Mouse (Mus musculus) midbrain, embryonic 11.5 days (tissue): ENCODE data around the gene Per3. TPM values are rescaled to one million over a fixed set of nuclear protein-coding genes. Genes with fewer than 3 reads are reported as not detected.

Experiments used
- ATAC-seq: fragments of 200-750 bp; cut with Nextera tagmentation; 2 replicates; pipeline ENCODE4 v1.8.0; 2017; ENCODE audit warnings: moderate TSS enrichment, moderate library complexity; ENCODE audit not compliant: low FRiP score
- DNase-seq: peaks from one replicate; pipeline ENCODE4 v3.0.0; 2015; ENCODE audit warnings: low spot score; ENCODE audit errors: missing footprints
- H3K27ac ChIP-seq: fragments of 300-500 bp; sonication (generic); 2 replicates; pipeline ENCODE4 v1.5.1; 2014; ENCODE audit warnings: low read depth, low read length
- H3K27me3 ChIP-seq: fragments of 300-500 bp; sonication (generic); 2 replicates; pipeline ENCODE4 v1.6.1; 2014; ENCODE audit warnings: mild to moderate bottlenecking, low read length, moderate library complexity, mixed read lengths; ENCODE audit not compliant: control insufficient read depth, insufficient read depth
- H3K36me3 ChIP-seq: fragments of 300-500 bp; sonication (generic); 2 replicates; pipeline ENCODE4 v1.6.1; 2014; ENCODE audit warnings: mild to moderate bottlenecking, low read length, moderate library complexity, mixed read lengths; ENCODE audit not compliant: control insufficient read depth, insufficient read depth
- H3K4me1 ChIP-seq: fragments of 300-500 bp; sonication (generic); 2 replicates; pipeline ENCODE4 v1.6.1; 2014; ENCODE audit warnings: low read length; ENCODE audit not compliant: control insufficient read depth, insufficient read depth
- H3K4me2 ChIP-seq: fragments of 300-500 bp; sonication (generic); 2 replicates; pipeline ENCODE4 v1.6.1; 2014; ENCODE audit warnings: mild to moderate bottlenecking, moderate library complexity
- H3K4me3 ChIP-seq: fragments of 300-500 bp; sonication (generic); 2 replicates; pipeline ENCODE4 v1.5.1; 2014; ENCODE audit warnings: low read depth, low read length
- H3K9ac ChIP-seq: fragments of 300-500 bp; sonication (generic); 2 replicates; pipeline ENCODE4 v1.6.1; 2014; ENCODE audit warnings: low read length
- H3K9me3 ChIP-seq: fragments of 300-500 bp; sonication (generic); 2 replicates; pipeline ENCODE4 v1.6.1; 2016; ENCODE audit warnings: low read length; ENCODE audit not compliant: control insufficient read depth
- WGBS: fragments of 180-500 bp; shearing (Covaris S2); extraction: QIAGEN DNeasy Blood & Tissue Kit; methylation state at CpG from one replicate; pipeline ENCODE4 v1.1.7; 2014; 5-methylcytosine and 5-hydroxymethylcytosine counted together
- polyA plus RNA-seq: library from polyadenylated mRNA; unstranded; fragments of >200 nt; fragmentation: Nextera tagmentation; extraction: Ambion mirVana; gene quantifications from 2 replicates; pipeline ENCODE4 v1.2.1, GENCODE M21; 2014

Per3 gene
- polyA plus RNA-seq, 1 experiment from 2014 or later = 3.9 TPM

DNA sequence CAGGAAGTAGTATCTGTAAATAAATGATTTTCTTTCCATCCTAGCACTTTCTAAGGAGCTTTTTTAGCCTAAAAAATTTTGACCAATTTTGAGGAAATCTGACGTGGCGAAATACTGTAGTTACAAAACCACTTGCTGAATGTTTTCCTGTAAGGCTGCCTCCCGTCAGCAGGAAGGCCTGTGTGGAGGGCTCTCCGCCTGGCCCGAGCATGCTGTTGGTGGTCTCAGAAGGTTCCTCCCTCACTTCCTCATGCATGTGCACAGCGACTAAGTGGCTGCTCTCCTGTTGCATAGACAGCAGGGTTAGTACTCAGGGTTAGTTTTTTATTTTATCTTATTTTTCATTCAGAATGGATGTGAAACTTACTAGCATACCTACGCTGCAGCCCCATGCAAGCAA lies 26.5 kb upstream of the Per3 start:
- Histone ChIP-seq H3K36me3 (peaks cover 14% of the 10 kb centered on the region), H3K27me3 (no peaks in the 10 kb centered on the region), H3K4me1 (no peaks in the 10 kb centered on the region), H3K9me3 (no peaks in the 10 kb centered on the region), H3K27ac (no peak overlapping the region), H3K9ac (no peak overlapping the region), H3K4me2 (no peak overlapping the region), H3K4me3 (no peak overlapping the region)
- DNase-seq = no peak
- no peak for ATAC-seq
- WGBS = 93% methylated on average over 7 of the region's 7 CpGs

DNA sequence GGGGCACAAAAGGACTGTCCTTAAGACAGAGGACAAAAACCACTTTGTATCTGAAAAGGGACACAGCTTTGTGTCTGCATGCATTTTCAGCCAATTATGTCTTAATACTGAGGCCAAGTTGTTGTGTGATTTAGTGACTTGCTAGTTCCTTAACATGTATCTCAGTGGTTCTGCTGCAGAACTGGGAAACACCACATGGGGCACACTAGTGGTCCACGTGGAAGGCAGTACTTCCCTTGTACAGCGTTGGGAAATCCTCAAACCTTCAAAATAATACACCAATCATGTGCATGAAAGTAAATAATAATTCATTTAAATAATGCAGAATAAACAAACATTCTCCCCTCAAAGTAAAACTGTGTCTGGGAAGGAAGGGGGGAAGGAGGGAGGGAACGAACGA lies 24.3 kb upstream of the Per3 start:
- H3K36me3 ChIP-seq = peaks cover 14% of the 10 kb centered on the region
- H3K4me1 ChIP-seq = no peaks in the 10 kb centered on the region
- H3K27ac ChIP-seq = no peak overlapping the region
- no peak overlapping the region for H3K9ac ChIP-seq
- no peak overlapping the region for H3K4me2 ChIP-seq
- no peak overlapping the region for H3K4me3 ChIP-seq
- DNase-seq (no peak), ATAC-seq (no peak)
- H3K9me3 ChIP-seq = no peaks in the 10 kb centered on the region
- H3K27me3 ChIP-seq = no peaks in the 10 kb centered on the region
- 76% methylated on average over 4 of the region's 4 CpGs for WGBS

DNA sequence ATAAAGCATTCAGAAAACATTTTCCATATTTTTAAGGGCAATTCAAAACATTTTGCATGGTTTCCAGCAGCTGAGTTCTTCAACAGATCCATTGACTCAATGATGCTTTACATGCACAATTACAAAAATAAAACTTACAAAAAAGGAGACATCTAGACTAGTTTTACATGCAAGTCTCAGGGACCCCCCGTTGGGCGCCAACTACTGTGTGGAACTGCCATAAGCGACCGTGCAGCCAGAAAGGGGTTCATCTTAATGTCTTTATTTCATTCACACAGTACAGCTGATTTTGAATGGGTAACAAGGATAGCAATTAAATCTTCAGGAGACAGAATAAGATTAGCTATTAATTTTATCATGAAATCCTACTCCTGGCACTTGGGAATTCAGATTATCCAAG lies 15.1 kb upstream of the Per3 start:
- Histone ChIP-seq H3K4me3 (no peak overlapping the region), H3K27ac (no peak overlapping the region), H3K9me3 (no peaks in the 10 kb centered on the region), H3K9ac (no peak overlapping the region), H3K36me3 (peaks cover 2% of the 10 kb centered on the region; the same call in 1 of the 2 replicates), H3K4me2 (no peak overlapping the region), H3K4me1 (peaks cover 12% of the 10 kb centered on the region), H3K27me3 (no peaks in the 10 kb centered on the region)
- 94% methylated on average over 4 of the region's 4 CpGs for WGBS
- DNase-seq = no peak
- ATAC-seq = no peak

DNA sequence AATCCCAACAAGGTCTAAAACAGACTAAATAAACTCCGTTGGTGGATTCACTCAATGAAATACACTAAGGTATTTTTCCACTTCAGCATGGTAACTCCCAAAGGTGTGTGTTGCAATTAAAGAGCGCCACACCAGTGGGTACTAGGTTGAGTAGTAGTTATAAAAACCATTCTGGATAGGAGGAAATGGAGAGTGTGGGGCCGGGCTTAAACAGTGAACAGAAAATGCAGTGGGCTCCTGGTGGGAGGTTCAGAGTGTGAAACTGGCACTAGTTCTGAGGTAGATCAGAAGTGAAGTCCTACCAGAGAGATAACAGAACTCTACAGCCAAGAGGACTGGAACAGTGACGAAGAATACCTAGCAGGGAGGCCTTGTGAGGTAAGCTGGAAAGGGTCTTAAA lies 14.2 kb upstream of the Per3 start:
- DNase-seq = peak; percentile 83
- Histone ChIP-seq H3K9ac (peak overlapping the region; percentile 48), H3K4me3 (no peak overlapping the region), H3K27me3 (no peaks in the 10 kb centered on the region), H3K27ac (peak overlapping the region; percentile 15), H3K9me3 (no peaks in the 10 kb centered on the region), H3K4me1 (peaks cover 12% of the 10 kb centered on the region), H3K36me3 (peaks cover 2% of the 10 kb centered on the region), H3K4me2 (peak overlapping the region; percentile 43; the same call in 1 of the 2 replicates)
- WGBS = 80% methylated on average over 4 of the region's 4 CpGs
- ATAC-seq = no peak

DNA sequence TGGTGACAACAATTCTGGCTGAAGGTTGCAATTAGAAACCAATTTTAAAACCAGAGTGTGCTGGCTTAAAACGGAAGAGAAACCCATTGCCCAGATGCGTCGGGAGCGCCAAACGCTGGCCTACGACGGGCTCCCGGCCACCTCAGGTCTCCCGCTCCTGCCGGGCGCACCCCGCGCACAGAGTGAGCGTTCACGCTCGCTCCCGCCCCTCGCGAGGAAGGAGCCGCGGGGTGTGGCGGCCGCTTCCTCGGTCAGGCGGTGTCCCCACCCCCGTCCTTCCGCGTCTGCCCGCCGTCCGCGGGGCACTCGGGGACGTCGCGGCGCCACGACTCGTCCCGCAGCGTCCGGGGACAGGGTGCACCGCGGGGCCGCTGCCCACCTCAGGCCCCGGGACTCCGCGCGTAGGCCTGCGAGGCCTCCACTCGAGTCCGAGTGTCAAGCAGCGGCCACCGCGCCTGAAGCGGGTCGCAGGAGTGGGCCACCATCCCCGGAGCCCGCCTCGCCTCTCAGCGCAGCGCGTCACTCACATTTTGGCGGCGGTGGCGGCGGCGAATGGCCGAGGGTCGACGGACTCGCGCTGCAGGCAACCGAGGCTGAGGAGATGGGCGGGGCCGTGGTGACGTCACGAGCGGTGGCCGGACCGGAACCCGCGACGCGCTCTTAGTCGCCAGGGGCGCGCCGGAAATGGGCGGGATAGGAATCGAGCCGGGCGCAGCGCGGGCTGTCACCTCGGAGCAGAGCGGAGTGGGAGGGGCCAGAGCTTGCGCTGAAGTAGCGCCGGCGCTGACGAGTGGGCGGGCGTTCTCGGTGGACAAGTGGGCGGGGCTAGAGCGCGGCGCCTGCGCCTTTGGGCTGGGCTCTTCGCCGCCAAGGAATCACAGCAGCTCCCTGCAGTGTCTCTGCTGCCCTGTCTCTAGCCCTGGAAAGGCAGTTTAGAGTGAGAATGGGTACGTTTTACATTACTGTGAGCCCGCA lies 13.2 kb upstream of the Per3 start, which contains the start of gene Vamp3:
Gene Vamp3, minus strand, starts transcription at position 617 of the 975 bp plus-strand sequence.
- Histone ChIP-seq H3K4me3 (peak within 1 kb of the TSS; percentile 91), H3K4me2 (peak within 1 kb of the TSS; percentile 75), H3K36me3 (peaks cover 2% of the 10 kb centered on the region), H3K9ac (peak within 1 kb of the TSS; percentile 88), H3K4me1 (peaks cover 12% of the 10 kb centered on the region), H3K27ac (peak within 1 kb of the TSS; percentile 65), H3K27me3 (no peaks in the 10 kb centered on the region), H3K9me3 (no peaks in the 10 kb centered on the region)
- WGBS = under 1% methylated on average over 106 of the region's 114 CpGs
- DNase-seq (peak; percentile 100), ATAC-seq (peak; percentile 99)

DNA sequence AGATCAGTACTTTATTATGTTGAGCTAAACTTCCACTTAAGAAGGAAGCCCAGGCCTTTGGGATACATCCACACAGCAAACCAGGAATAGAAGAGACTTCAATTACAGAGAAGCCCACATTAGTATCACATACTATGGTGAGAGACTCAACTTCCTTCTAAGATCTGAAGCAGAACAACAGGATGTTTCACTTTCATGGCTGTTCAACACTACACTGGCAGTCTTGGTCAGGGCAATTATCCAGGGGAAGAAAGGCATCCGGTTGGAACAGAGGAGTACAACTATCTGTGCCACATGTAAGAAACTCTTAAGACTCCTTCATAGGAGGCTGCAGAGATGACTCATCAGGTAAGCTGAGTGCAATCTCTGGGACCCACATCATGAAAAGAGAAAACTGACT lies 6.7 kb upstream of the Per3 start:
- ATAC-seq = no peak
- 96% methylated on average over 1 of the region's 1 CpGs for WGBS
- no peaks in the 10 kb centered on the region for H3K27me3 ChIP-seq
- H3K4me3 ChIP-seq = no peak overlapping the region
- no peaks in the 10 kb centered on the region for H3K9me3 ChIP-seq
- peaks cover 5% of the 10 kb centered on the region for H3K36me3 ChIP-seq
- no peaks in the 10 kb centered on the region for H3K4me1 ChIP-seq
- no peak overlapping the region for H3K9ac ChIP-seq
- DNase-seq = no peak
- no peak overlapping the region for H3K4me2 ChIP-seq
- H3K27ac ChIP-seq = no peak overlapping the region

DNA sequence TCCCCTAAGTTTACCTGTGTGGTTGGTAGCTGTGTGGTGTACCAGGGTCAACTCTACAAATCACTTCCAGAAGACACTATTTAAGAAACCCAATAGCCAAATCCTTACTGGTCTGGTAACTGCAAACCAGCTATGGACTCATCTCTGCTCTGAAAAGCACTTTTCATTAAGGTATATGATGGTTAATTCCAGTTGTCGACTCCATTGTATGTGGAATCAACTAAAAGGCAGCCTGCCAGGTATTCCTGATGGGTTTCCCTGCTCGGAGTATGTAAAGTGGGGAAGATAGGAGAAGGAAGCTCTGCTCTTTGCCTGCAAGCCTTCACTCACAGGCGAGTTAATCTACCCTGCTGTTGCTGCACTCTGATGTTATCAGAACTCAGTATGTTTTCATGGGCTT lies 2.1 kb upstream of the Per3 start:
- Histone ChIP-seq H3K9me3 (no peaks in the 10 kb centered on the region), H3K27ac (no peak overlapping the region), H3K27me3 (no peaks in the 10 kb centered on the region), H3K9ac (no peak overlapping the region), H3K4me2 (no peak overlapping the region), H3K4me3 (no peak overlapping the region), H3K36me3 (peaks cover 5% of the 10 kb centered on the region; the same call in 1 of the 2 replicates), H3K4me1 (peaks cover 8% of the 10 kb centered on the region; the same call in 1 of the 2 replicates)
- DNase-seq (no peak), ATAC-seq (no peak)
- 88% methylated on average over 3 of the region's 3 CpGs for WGBS

DNA sequence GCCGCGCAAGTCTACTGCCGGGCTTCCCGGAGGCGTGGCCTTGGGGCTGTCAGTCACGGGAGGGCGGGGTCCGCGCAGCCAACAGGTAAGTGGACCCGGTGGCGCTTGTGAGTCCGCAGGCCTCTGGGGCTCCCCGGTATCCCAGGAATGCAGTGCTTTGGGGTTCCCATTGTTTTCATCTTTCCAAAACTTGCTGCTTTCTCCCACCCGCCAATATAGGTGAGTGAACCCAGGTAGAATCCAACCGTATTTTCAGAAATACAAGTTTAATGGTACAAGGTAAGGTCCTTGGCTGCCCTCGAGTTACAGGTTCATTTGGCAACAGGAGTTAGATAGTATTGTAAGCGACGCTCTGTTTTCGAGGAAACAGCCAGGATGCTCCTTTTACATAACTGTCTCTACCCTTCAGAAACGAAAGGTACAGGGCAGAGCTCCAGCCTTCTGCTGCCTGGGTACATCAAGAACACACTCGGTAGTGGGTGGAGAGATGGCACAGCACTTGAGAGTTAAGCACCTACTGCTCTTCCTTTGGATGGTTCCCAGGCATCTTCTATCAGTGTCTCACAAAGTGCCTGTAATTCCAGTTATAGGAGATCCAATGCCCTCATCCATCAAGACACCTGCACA lies 592 bp upstream of the Per3 start:
- H3K27ac ChIP-seq = no peak overlapping the region
- DNase-seq = no peak
- H3K36me3 ChIP-seq = peaks cover 2% of the 10 kb centered on the region; the same call in 1 of the 2 replicates
- H3K4me1 ChIP-seq = peaks cover 8% of the 10 kb centered on the region; the same call in 1 of the 2 replicates
- H3K9ac ChIP-seq = peak overlapping the region; percentile 31; the same call in 1 of the 2 replicates
- peak overlapping the region; percentile 52 for H3K4me3 ChIP-seq
- WGBS = 6% methylated on average over 21 of the region's 21 CpGs
- no peaks in the 10 kb centered on the region for H3K27me3 ChIP-seq
- ATAC-seq = no peak
- peak overlapping the region; percentile 87 for H3K4me2 ChIP-seq
- no peaks in the 10 kb centered on the region for H3K9me3 ChIP-seq

DNA sequence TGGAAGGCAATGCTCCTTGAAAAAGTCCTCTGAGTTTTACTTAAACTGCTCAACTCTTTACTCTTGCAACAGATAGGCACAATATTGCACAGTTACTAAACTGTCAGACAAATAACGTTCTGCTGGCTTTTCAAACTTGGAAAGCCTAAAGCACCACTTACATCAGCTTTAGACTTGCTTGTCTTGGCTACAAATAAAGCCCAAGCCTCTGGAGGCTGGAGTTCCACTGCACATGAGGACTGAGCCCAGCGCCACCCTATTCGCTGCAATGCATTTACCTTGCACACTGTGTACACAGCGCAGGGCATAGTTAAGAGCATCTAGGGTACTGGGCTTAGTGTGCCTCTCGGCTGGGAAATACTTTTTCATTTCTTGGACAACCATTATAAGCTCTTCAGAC lies 1.2 kb downstream of the Per3 start:
- Histone ChIP-seq H3K36me3 (peaks cover 2% of the 10 kb centered on the region; the same call in 1 of the 2 replicates), H3K27ac (no peak overlapping the region), H3K4me1 (peaks cover 8% of the 10 kb centered on the region; the same call in 1 of the 2 replicates), H3K27me3 (no peaks in the 10 kb centered on the region), H3K9ac (no peak overlapping the region), H3K9me3 (no peaks in the 10 kb centered on the region), H3K4me3 (no peak overlapping the region), H3K4me2 (peak overlapping the region; percentile 87; the same call in 1 of the 2 replicates)
- DNase-seq (no peak), ATAC-seq (no peak)
- 51% methylated on average over 5 of the region's 5 CpGs for WGBS
